Mouse (Mus musculus): Measurements from ENCODE around the gene Lim2. TPM values are rescaled to one million over a fixed set of nuclear protein-coding genes. Genes with fewer than 3 reads are reported as not detected.
"Not testable (repeated sequence)": the region's sequence is repeated elsewhere in the genome, so short reads cannot be mapped to it uniquely, and the experiment has no call there.

Lim2 gene
- not detected in 2 replicates for polyA plus RNA-seq (2015; fragmentation: Nextera tagmentation; extraction: Ambion mirVana)

GRCm38 (mm10) chr7:43427406-43427805, at the start of gene Lim2:
Gene Lim2 (plus strand): TSS chr7:43427670.
- H3K27ac ChIP-seq (ENCODE audit: low read length), result no peak within 1 kb of the TSS

GRCm38 (mm10) chr7:43378226-43378625, 49.2 kb upstream of the Lim2 start:
- H3K27me3 ChIP-seq (replicated peaks; ENCODE audit: control insufficient read depth, insufficient read depth, low read length), result no peaks in the 10 kb centered on the region
- no peaks in the 10 kb centered on the region for H3K9me3 ChIP-seq (ENCODE audit: control insufficient read depth, low read length)
- no peak overlapping the region for H3K4me2 ChIP-seq (ENCODE audit: low read length)
- H3K9ac ChIP-seq (replicated peaks; ENCODE audit: low read depth, low read length), result no peak overlapping the region
- H3K4me1 ChIP-seq (replicated peaks; ENCODE audit: control insufficient read depth, insufficient read depth, low read length), result no peaks in the 10 kb centered on the region
- H3K27ac ChIP-seq (ENCODE audit: low read length), result no peak overlapping the region
- H3K36me3 ChIP-seq (ENCODE audit: control insufficient read depth, insufficient read depth), result no peaks in the 10 kb centered on the region
- no peak overlapping the region for H3K4me3 ChIP-seq (replicated peaks; ENCODE audit: low read length)
- no peak for ATAC-seq
- WGBS, result 19% methylated on average over 5 of the region's 5 CpGs

More at GRCm38 (mm10) chr7:43427406-43427805, at the start of gene Lim2:
- Histone ChIP-seq H3K4me2 (ENCODE audit: low read length) (no peak within 1 kb of the TSS), H3K9me3 (ENCODE audit: control insufficient read depth, low read length) (no peaks in the 10 kb centered on the region), H3K27me3 (replicated peaks; ENCODE audit: control insufficient read depth, insufficient read depth, low read length) (no peaks in the 10 kb centered on the region), H3K36me3 (ENCODE audit: control insufficient read depth, insufficient read depth) (no peaks in the 10 kb centered on the region), H3K9ac (replicated peaks; ENCODE audit: low read depth, low read length) (no peak within 1 kb of the TSS), H3K4me1 (replicated peaks; ENCODE audit: control insufficient read depth, insufficient read depth, low read length) (0 out of 2 replicates have a peak, but pooled peaks cover 2% of the 10 kb centered on the region), H3K4me3 (replicated peaks; ENCODE audit: low read length) (no peak within 1 kb of the TSS)
- ATAC-seq, result no peak
- WGBS, result 78% methylated on average over 8 of the region's 8 CpGs

GRCm38 (mm10) chr7:43392349-43393121, 34.9 kb upstream of the Lim2 start:
- H3K4me3 ChIP-seq (replicated peaks; ENCODE audit: low read length), result no peak overlapping the region
- H3K27ac ChIP-seq (ENCODE audit: low read length), result no peak overlapping the region
- H3K9me3 ChIP-seq (ENCODE audit: control insufficient read depth, low read length), result no peaks in the 10 kb centered on the region
- no peaks in the 10 kb centered on the region for H3K4me1 ChIP-seq (replicated peaks; ENCODE audit: control insufficient read depth, insufficient read depth, low read length)
- no peaks in the 10 kb centered on the region for H3K36me3 ChIP-seq (ENCODE audit: control insufficient read depth, insufficient read depth)
- no peak for ATAC-seq
- H3K9ac ChIP-seq (replicated peaks; ENCODE audit: low read depth, low read length), result no peak overlapping the region
- no peak overlapping the region for H3K4me2 ChIP-seq (ENCODE audit: low read length)
- no peaks in the 10 kb centered on the region for H3K27me3 ChIP-seq (replicated peaks; ENCODE audit: control insufficient read depth, insufficient read depth, low read length)
- WGBS, result 82% methylated on average over 8 of the region's 8 CpGs

- Histone ChIP-seq H3K9ac (replicated peaks; ENCODE audit: low read depth, low read length) (no peak overlapping the region), H3K4me3 (replicated peaks; ENCODE audit: low read length) (no peak overlapping the region), H3K27me3 (replicated peaks; ENCODE audit: control insufficient read depth, insufficient read depth, low read length) (no peaks in the 10 kb centered on the region), H3K36me3 (ENCODE audit: control insufficient read depth, insufficient read depth) (no peaks in the 10 kb centered on the region), H3K4me2 (ENCODE audit: low read length) (no peak overlapping the region), H3K9me3 (ENCODE audit: control insufficient read depth, low read length) (no peaks in the 10 kb centered on the region), H3K4me1 (replicated peaks; ENCODE audit: control insufficient read depth, insufficient read depth, low read length) (no peaks in the 10 kb centered on the region), H3K27ac (ENCODE audit: low read length) (no peak overlapping the region)
- WGBS, result 77% methylated on average over 2 of the region's 2 CpGs
- ATAC-seq, result no peak
Measured at GRCm38 (mm10) chr7:43399501-43399900, 28.0 kb upstream of the Lim2 start.

- Histone ChIP-seq H3K4me1 (replicated peaks; ENCODE audit: control insufficient read depth, insufficient read depth, low read length) (no peaks in the 10 kb centered on the region), H3K4me2 (ENCODE audit: low read length) (no peak overlapping the region), H3K4me3 (replicated peaks; ENCODE audit: low read length) (no peak overlapping the region), H3K9me3 (ENCODE audit: control insufficient read depth, low read length) (no peaks in the 10 kb centered on the region), H3K9ac (replicated peaks; ENCODE audit: low read depth, low read length) (no peak overlapping the region), H3K27me3 (replicated peaks; ENCODE audit: control insufficient read depth, insufficient read depth, low read length) (no peaks in the 10 kb centered on the region), H3K36me3 (ENCODE audit: control insufficient read depth, insufficient read depth) (no peaks in the 10 kb centered on the region), H3K27ac (ENCODE audit: low read length) (no peak overlapping the region)
- 56% methylated on average over 2 of the region's 2 CpGs for WGBS
- no peak for ATAC-seq
Measured at GRCm38 (mm10) chr7:43402718-43403117, 24.8 kb upstream of the Lim2 start.

GRCm38 (mm10) chr7:43407573-43407972, 19.9 kb upstream of the Lim2 start:
- WGBS, result 82% methylated on average over 3 of the region's 3 CpGs
- H3K4me3 ChIP-seq (replicated peaks; ENCODE audit: low read length), result no peak overlapping the region
- H3K36me3 ChIP-seq (ENCODE audit: control insufficient read depth, insufficient read depth), result no peaks in the 10 kb centered on the region
- no peaks in the 10 kb centered on the region for H3K9me3 ChIP-seq (ENCODE audit: control insufficient read depth, low read length)
- ATAC-seq, result no peak
- H3K4me2 ChIP-seq (ENCODE audit: low read length), result no peak overlapping the region
- no peak overlapping the region for H3K9ac ChIP-seq (replicated peaks; ENCODE audit: low read depth, low read length)
- no peaks in the 10 kb centered on the region for H3K27me3 ChIP-seq (replicated peaks; ENCODE audit: control insufficient read depth, insufficient read depth, low read length)
- no peaks in the 10 kb centered on the region for H3K4me1 ChIP-seq (replicated peaks; ENCODE audit: control insufficient read depth, insufficient read depth, low read length)
- no peak overlapping the region for H3K27ac ChIP-seq (ENCODE audit: low read length)

GRCm38 (mm10) chr7:43408131-43408553, 19.3 kb upstream of the Lim2 start, which contains the start of gene Siglecg:
Gene Siglecg (plus strand): TSS chr7:43408204.
- no peak for ATAC-seq
- WGBS, result 81% methylated on average over 4 of the region's 4 CpGs
- Histone ChIP-seq H3K36me3 (ENCODE audit: control insufficient read depth, insufficient read depth) (no peaks in the 10 kb centered on the region), H3K27ac (ENCODE audit: low read length) (no peak within 1 kb of the TSS), H3K4me2 (ENCODE audit: low read length) (no peak within 1 kb of the TSS), H3K9ac (replicated peaks; ENCODE audit: low read depth, low read length) (no peak within 1 kb of the TSS), H3K4me3 (replicated peaks; ENCODE audit: low read length) (no peak within 1 kb of the TSS), H3K9me3 (ENCODE audit: control insufficient read depth, low read length) (no peaks in the 10 kb centered on the region), H3K4me1 (replicated peaks; ENCODE audit: control insufficient read depth, insufficient read depth, low read length) (no peaks in the 10 kb centered on the region), H3K27me3 (replicated peaks; ENCODE audit: control insufficient read depth, insufficient read depth, low read length) (no peaks in the 10 kb centered on the region)

GRCm38 (mm10) chr7:43409084-43409483, 18.4 kb upstream of the Lim2 start:
- Histone ChIP-seq H3K4me3 (replicated peaks; ENCODE audit: low read length) (no peak overlapping the region), H3K36me3 (ENCODE audit: control insufficient read depth, insufficient read depth) (no peaks in the 10 kb centered on the region), H3K27ac (ENCODE audit: low read length) (no peak overlapping the region), H3K9me3 (ENCODE audit: control insufficient read depth, low read length) (no peaks in the 10 kb centered on the region), H3K4me1 (replicated peaks; ENCODE audit: control insufficient read depth, insufficient read depth, low read length) (no peaks in the 10 kb centered on the region), H3K27me3 (replicated peaks; ENCODE audit: control insufficient read depth, insufficient read depth, low read length) (no peaks in the 10 kb centered on the region), H3K4me2 (ENCODE audit: low read length) (no peak overlapping the region), H3K9ac (replicated peaks; ENCODE audit: low read depth, low read length) (no peak overlapping the region)
- 85% methylated on average over 3 of the region's 3 CpGs for WGBS
- ATAC-seq, result no peak

- H3K27me3 ChIP-seq (replicated peaks; ENCODE audit: control insufficient read depth, insufficient read depth, low read length); H3K36me3 ChIP-seq (ENCODE audit: control insufficient read depth, insufficient read depth); H3K4me1 ChIP-seq (replicated peaks; ENCODE audit: control insufficient read depth, insufficient read depth, low read length); H3K9ac ChIP-seq (replicated peaks; ENCODE audit: low read depth, low read length); H3K4me3 ChIP-seq (replicated peaks; ENCODE audit: low read length); ATAC-seq; H3K9me3 ChIP-seq (ENCODE audit: control insufficient read depth, low read length); H3K4me2 ChIP-seq (ENCODE audit: low read length); H3K27ac ChIP-seq (ENCODE audit: low read length): not testable (repeated sequence)
- WGBS, result 28% methylated on average over 4 of the region's 4 CpGs
Measured at GRCm38 (mm10) chr7:43411724-43412123, 15.7 kb upstream of the Lim2 start.

All from forebrain, embryonic 16.5 days (tissue).